Mouse (Mus musculus): ENCODE measurements around the gene Qdpr.

GRCm38 (mm10) chr5:45435967-45436950, 13.8 kb downstream of the Qdpr start:
- no peak for TF ChIP-seq CTCF (IDR thresholded peaks at IDR 0.05; ENCODE audit: extremely low read depth, insufficient read length, insufficient replicate concordance, low read depth, low read length)
- TF ChIP-seq POLR2A (IDR thresholded peaks at IDR 0.05; ENCODE audit: low read depth, low read length) = no peak
